Mouse (Mus musculus): ENCODE data around the gene Slc24a3. TPM values are rescaled to one million over a fixed set of nuclear protein-coding genes. Genes with fewer than 3 reads are reported as not detected.
A peak's percentile ranks its signal among the peaks of the same experiment; 100 is the strongest.

Gene Slc24a3
- 2.8 and 2.9 TPM in 2 replicates for polyA plus RNA-seq (2015; fragmentation: Nextera tagmentation; extraction: Ambion mirVana)

DNA sequence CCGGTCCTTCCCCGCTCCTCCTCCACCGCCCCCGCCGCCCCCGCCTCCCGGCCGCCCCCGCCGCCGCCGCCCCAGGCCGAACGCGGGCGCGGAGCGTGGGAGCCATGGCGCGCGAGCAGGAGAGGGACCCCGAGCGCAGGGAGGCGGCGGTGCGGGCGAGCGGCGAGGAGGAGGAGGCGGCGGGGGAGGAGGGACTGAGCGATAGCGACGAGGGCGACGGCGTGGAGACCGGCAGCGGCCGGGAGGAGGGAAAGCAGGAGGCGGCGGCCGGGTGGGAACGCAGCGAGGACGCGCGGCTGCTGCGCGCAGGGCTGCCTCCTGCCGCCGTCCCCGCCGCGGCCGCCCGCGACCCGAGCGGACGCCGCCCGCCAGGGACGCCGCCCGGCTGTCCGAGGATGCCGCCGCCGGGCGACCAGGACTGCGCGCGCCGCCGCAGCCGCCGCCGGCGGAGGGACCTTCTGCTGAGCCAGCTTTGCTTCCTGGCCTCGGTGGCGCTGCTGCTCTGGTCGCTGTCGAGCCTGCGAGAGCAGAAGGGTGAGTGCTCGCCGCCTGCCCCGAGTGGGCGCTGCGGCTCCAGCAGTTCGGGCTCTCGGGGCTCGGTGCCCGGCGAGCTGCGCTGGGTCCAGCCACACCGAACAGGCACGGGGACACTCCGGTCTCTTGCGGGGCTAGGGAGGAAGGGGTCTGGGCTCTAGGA, at the start of gene Slc24a3:
Gene Slc24a3, plus strand, starts transcription at position 91 of the 697 bp plus-strand sequence.
- Histone ChIP-seq H3K27ac (peak within 1 kb of the TSS; percentile 78), H3K4me1 (peaks cover 13% of the 10 kb centered on the region; the same call in 1 of the 2 replicates), H3K4me3 (peak within 1 kb of the TSS; percentile 72), H3K36me3 (no peaks in the 10 kb centered on the region), H3K9me3 (no peaks in the 10 kb centered on the region), H3K4me2 (peak within 1 kb of the TSS; percentile 94), H3K9ac (peak within 1 kb of the TSS; percentile 72), H3K27me3 (0 out of 2 replicates have a peak, but pooled peaks cover 2% of the 10 kb centered on the region)
- under 1% methylated on average over 72 of the region's 100 CpGs for WGBS
- ATAC-seq (ENCODE audit: borderline replicate concordance, extremely low read depth, low FRiP score, low TSS enrichment), result peak; percentile 91

GRCm38 (mm10) chr2:145117762-145118161, 49.8 kb upstream of the Slc24a3 start:
- Histone ChIP-seq H3K4me2 (no peak overlapping the region), H3K27me3 (no peaks in the 10 kb centered on the region), H3K36me3 (no peaks in the 10 kb centered on the region), H3K4me3 (no peak overlapping the region), H3K9me3 (no peaks in the 10 kb centered on the region), H3K9ac (no peak overlapping the region), H3K4me1 (no peaks in the 10 kb centered on the region), H3K27ac (no peak overlapping the region)
- no peak for ATAC-seq (ENCODE audit: borderline replicate concordance, extremely low read depth, low FRiP score, low TSS enrichment)
- 78% methylated on average over 5 of the region's 5 CpGs for WGBS

DNA sequence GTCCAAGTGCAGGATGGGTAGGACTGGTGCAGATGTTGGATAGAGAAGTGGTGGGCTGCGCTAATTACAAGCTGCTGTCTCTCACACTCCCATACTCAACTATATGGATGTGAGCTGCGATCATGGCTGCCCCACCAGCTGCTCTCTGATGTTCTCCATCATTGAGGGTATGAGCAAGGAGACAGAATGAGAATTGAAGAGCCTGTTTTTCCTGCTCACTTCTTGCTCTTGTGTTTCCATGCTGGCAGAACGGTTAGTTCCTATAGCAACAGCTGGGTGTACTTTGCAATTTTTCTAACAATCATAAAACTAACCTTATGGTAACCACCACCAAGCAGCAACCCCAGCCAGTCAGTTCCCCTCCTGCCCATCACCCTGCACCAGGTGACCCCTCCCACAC, 39.8 kb upstream of the Slc24a3 start:
- Histone ChIP-seq H3K9me3 (no peaks in the 10 kb centered on the region), H3K36me3 (no peaks in the 10 kb centered on the region), H3K4me3 (no peak overlapping the region), H3K27me3 (no peaks in the 10 kb centered on the region), H3K4me1 (no peaks in the 10 kb centered on the region), H3K4me2 (no peak overlapping the region), H3K27ac (no peak overlapping the region), H3K9ac (no peak overlapping the region)
- 73% methylated on average over 3 of the region's 3 CpGs for WGBS
- no peak for ATAC-seq (ENCODE audit: borderline replicate concordance, extremely low read depth, low FRiP score, low TSS enrichment)

DNA sequence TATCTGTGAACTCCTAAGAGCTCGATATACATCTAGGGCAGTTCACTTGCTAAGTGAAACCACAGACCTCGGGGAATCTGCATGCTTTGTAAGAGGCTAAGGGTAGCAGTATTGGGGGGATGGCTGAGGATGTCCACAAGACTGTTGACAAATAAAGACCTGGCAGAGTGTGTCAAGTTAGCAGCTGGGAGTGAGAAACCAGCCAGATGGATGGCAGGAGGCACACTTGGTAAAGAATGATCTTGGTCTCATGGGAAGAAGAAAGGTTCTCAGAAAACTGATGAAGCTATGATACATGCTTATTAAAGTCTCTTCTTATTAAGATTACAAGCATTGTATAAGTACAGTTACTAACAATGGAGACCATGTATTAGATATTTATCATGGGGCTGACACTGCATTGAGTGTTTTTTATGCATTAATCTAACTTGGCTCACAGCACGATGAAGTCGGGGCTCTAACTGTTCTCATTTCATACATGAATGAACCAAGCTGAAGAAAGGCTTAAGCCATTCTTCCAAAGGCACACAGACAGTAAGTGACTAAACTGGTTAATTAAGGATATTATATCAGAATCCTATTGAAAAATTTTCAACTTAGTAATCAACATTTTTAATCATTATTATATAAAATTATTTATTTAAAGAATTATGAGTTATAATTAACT, 30.8 kb upstream of the Slc24a3 start:
- Histone ChIP-seq H3K4me3 (no peak overlapping the region), H3K9me3 (no peaks in the 10 kb centered on the region), H3K4me2 (no peak overlapping the region), H3K4me1 (no peaks in the 10 kb centered on the region), H3K27ac (no peak overlapping the region), H3K36me3 (no peaks in the 10 kb centered on the region), H3K9ac (no peak overlapping the region), H3K27me3 (no peaks in the 10 kb centered on the region)
- WGBS, result 74% methylated on average over 4 of the region's 4 CpGs
- no peak for ATAC-seq (ENCODE audit: borderline replicate concordance, extremely low read depth, low FRiP score, low TSS enrichment)

GRCm38 (mm10) chr2:145150407-145150806, 17.1 kb upstream of the Slc24a3 start:
- Histone ChIP-seq H3K9ac (no peak overlapping the region), H3K4me3 (no peak overlapping the region), H3K27me3 (no peaks in the 10 kb centered on the region), H3K36me3 (no peaks in the 10 kb centered on the region), H3K4me2 (no peak overlapping the region), H3K9me3 (no peaks in the 10 kb centered on the region), H3K4me1 (no peaks in the 10 kb centered on the region), H3K27ac (no peak overlapping the region)
- no peak for ATAC-seq (ENCODE audit: borderline replicate concordance, extremely low read depth, low FRiP score, low TSS enrichment)
- WGBS, result 55% methylated on average over 1 of the region's 1 CpGs

GRCm38 (mm10) chr2:145150821-145151220, 16.7 kb upstream of the Slc24a3 start:
- Histone ChIP-seq H3K27me3 (no peaks in the 10 kb centered on the region), H3K36me3 (no peaks in the 10 kb centered on the region), H3K4me1 (no peaks in the 10 kb centered on the region), H3K4me2 (no peak overlapping the region), H3K4me3 (no peak overlapping the region), H3K9ac (no peak overlapping the region), H3K27ac (no peak overlapping the region), H3K9me3 (no peaks in the 10 kb centered on the region)
- WGBS, result 65% methylated on average over 3 of the region's 3 CpGs
- ATAC-seq (ENCODE audit: borderline replicate concordance, extremely low read depth, low FRiP score, low TSS enrichment), result no peak

DNA sequence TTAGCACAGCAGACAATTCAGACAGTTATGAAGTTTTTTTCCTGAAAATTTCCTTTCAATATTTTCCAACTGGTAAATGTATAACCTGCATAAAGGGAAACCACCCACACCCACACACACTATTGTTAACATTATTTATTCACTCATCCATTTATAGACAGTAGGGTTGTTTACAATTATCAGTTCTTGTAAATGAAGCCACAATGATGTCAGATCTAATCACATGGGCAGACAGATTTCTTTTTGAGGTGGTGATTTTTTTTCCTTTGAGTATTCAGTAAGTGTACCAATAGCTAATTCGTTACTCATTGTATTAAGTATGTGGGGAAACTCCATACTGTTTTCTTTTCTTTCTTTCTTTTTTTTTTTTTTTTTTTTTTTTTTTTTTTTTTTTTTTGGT, 15.3 kb upstream of the Slc24a3 start:
- Histone ChIP-seq H3K4me1 (no peaks in the 10 kb centered on the region), H3K27ac (no peak overlapping the region)

DNA sequence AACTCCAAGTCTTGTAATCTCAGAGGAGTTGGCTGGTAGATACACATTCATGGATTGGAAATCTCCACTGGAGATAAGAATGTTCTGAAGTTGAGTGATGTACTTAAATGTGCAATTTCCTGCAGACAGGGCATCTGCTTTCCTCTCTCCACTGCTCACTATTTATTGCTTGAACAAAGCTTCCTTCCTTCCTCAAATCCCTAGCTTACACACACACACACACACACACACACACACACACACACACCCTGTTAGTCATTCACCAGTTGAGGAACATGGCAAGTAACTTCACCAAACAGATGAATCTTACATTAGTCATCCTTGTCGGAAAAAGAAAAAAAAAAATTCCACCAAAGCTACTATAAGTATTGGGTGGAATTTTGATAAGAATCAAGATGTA, 8.6 kb upstream of the Slc24a3 start:
- H3K9ac ChIP-seq, result no peak overlapping the region
- H3K27me3 ChIP-seq, result no peaks in the 10 kb centered on the region
- no peak overlapping the region for H3K27ac ChIP-seq
- H3K36me3 ChIP-seq, result no peaks in the 10 kb centered on the region
- no peak overlapping the region for H3K4me3 ChIP-seq
- no peak overlapping the region for H3K4me2 ChIP-seq
- 57% methylated on average over 1 of the region's 1 CpGs for WGBS
- no peaks in the 10 kb centered on the region for H3K4me1 ChIP-seq
- no peaks in the 10 kb centered on the region for H3K9me3 ChIP-seq
- no peak for ATAC-seq (ENCODE audit: borderline replicate concordance, extremely low read depth, low FRiP score, low TSS enrichment)

More for the DNA sequence above, 15.3 kb upstream of the Slc24a3 start:
- Histone ChIP-seq H3K27me3 (no peaks in the 10 kb centered on the region), H3K4me3 (no peak overlapping the region), H3K9me3 (no peaks in the 10 kb centered on the region), H3K9ac (no peak overlapping the region), H3K36me3 (no peaks in the 10 kb centered on the region), H3K4me2 (no peak overlapping the region)
- ATAC-seq (ENCODE audit: borderline replicate concordance, extremely low read depth, low FRiP score, low TSS enrichment), result no peak
- WGBS, result 86% methylated on average over 1 of the region's 1 CpGs

DNA sequence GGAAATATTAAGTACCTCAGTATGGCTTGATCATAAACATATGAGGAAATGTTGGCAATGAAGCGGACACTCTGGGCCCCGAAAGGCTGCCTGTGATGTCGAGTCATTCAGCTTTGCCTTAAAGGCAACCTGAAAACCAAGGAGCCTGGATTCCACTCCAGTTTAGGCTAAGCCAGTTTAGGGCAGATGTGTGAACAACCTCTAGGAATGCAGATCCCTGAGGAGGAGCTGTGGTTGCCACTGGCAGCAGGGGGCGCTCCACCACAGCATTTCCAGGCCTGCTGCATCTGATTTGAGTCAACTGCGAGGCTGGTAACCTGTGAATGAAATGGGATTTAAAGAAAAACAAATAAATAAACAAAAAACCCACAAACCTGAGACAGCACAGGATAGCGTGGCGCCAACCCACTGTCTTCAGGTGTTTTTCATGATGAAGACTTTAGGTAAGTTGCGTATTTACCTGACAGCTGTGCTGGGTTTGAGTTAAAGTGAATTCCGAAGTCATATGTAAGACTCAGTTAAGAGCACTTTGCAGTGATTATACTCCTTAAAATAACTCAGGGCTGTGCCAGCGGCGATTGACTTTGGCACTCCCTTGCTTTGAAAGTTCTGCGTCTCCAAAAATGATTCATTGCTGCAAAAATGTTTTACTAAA, 6.4 kb upstream of the Slc24a3 start:
- Histone ChIP-seq H3K4me3 (no peak overlapping the region), H3K9me3 (no peaks in the 10 kb centered on the region), H3K27me3 (0 out of 2 replicates have a peak, but pooled peaks cover 2% of the 10 kb centered on the region), H3K4me1 (no peaks in the 10 kb centered on the region), H3K27ac (no peak overlapping the region), H3K36me3 (no peaks in the 10 kb centered on the region), H3K9ac (no peak overlapping the region), H3K4me2 (no peak overlapping the region)
- 22% methylated on average over 12 of the region's 12 CpGs for whole genome bisulfite sequencing
- ATAC-seq (ENCODE audit: borderline replicate concordance, extremely low read depth, low FRiP score, low TSS enrichment), result peak; percentile 59

DNA sequence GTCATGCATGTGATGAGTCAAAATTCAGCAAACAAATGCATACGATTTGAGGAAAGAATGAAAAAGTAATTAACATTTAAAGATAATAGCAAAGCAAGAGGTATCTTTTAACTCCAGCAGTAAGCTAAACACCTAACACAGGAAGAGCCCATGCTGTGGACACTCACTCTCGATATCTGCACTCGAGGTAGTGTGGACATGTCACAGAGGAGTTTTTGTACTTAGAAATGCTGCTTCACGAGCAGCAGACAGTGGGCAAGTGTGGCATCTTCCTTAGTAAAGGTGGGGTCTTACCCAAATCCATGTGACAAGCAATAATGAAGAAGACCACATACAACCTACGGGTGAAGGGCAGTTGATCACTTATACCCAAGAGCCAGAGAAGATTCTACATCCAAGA, 3.5 kb upstream of the Slc24a3 start:
- Histone ChIP-seq H3K9me3 (no peaks in the 10 kb centered on the region), H3K4me3 (no peak overlapping the region), H3K27ac (no peak overlapping the region), H3K27me3 (0 out of 2 replicates have a peak, but pooled peaks cover 2% of the 10 kb centered on the region), H3K9ac (no peak overlapping the region), H3K4me1 (peaks cover 13% of the 10 kb centered on the region; the same call in 1 of the 2 replicates), H3K36me3 (no peaks in the 10 kb centered on the region), H3K4me2 (no peak overlapping the region)
- no peak for ATAC-seq (ENCODE audit: borderline replicate concordance, extremely low read depth, low FRiP score, low TSS enrichment)
- WGBS, result 73% methylated on average over 5 of the region's 5 CpGs

DNA sequence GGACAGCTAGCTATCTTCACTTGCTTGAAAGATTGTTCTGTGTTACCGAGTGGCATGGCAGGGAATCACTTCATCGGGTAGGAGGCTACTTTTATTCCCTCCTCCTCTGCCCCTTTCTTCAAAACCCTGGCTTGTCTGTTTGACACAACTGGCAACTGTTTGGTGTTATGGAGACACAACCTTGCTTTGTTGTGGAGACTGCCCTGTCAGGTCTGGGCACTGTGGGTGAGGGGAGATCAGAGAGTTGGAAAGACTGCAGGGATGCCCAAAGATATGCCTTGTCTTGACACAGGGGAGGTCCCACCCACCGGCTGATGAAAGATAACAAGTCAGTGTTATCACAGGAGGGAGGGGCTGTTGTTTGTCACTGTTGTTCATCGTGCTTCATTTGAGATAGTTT, 3.0 kb upstream of the Slc24a3 start:
- no peak for ATAC-seq (ENCODE audit: borderline replicate concordance, extremely low read depth, low FRiP score, low TSS enrichment)
- 21% methylated on average over 4 of the region's 4 CpGs for WGBS

GRCm38 (mm10) chr2:145165076-145165475, 2.5 kb upstream of the Slc24a3 start:
- Histone ChIP-seq H3K4me1 (peaks cover 13% of the 10 kb centered on the region; the same call in 1 of the 2 replicates), H3K9me3 (no peaks in the 10 kb centered on the region), H3K27ac (no peak overlapping the region), H3K27me3 (0 out of 2 replicates have a peak, but pooled peaks cover 2% of the 10 kb centered on the region), H3K4me3 (no peak overlapping the region), H3K9ac (no peak overlapping the region), H3K36me3 (no peaks in the 10 kb centered on the region), H3K4me2 (no peak overlapping the region)
- WGBS, result 62% methylated on average over 3 of the region's 3 CpGs
- ATAC-seq (ENCODE audit: borderline replicate concordance, extremely low read depth, low FRiP score, low TSS enrichment), result no peak

More for the DNA sequence above, 3.0 kb upstream of the Slc24a3 start:
- Histone ChIP-seq H3K9ac (no peak overlapping the region), H3K36me3 (no peaks in the 10 kb centered on the region), H3K4me2 (no peak overlapping the region), H3K4me1 (peaks cover 13% of the 10 kb centered on the region; the same call in 1 of the 2 replicates), H3K9me3 (no peaks in the 10 kb centered on the region), H3K27me3 (0 out of 2 replicates have a peak, but pooled peaks cover 2% of the 10 kb centered on the region), H3K4me3 (no peak overlapping the region), H3K27ac (no peak overlapping the region)
